Mouse (Mus musculus) heart, adult 11 months (tissue): ENCODE measurements at regions not wholly inside any gene's neighbourhood (a gene's known extent, or its start where the extent isn't known, plus 50 kb on each side); places are given as distances from the start of the nearest gene placed in this dataset.
A peak's percentile ranks its signal among the peaks of the same experiment; 100 is the strongest.

ENCODE experiments used
- DNase-seq: peaks from one replicate; pipeline ENCODE4 v3.0.0; 2022

- no peak for DNase-seq
Measured at GRCm38 (mm10) chr15:36427334-36427733, 580.2 kb downstream of the Zfp706 start.

GRCm38 (mm10) chr15:36425902-36426301, 581.7 kb downstream of the Zfp706 start:
- no peak for DNase-seq

GRCm38 (mm10) chr15:36424047-36424446, 583.5 kb downstream of the Zfp706 start:
- no peak for DNase-seq

- no peak for DNase-seq
Measured at GRCm38 (mm10) chr15:36422781-36423180, 584.8 kb downstream of the Zfp706 start.

- no peak for DNase-seq
Measured at GRCm38 (mm10) chr15:36419943-36420480, 587.6 kb downstream of the Zfp706 start.

GRCm38 (mm10) chr15:36417426-36417825, 590.1 kb downstream of the Zfp706 start:
- no peak for DNase-seq

- no peak for DNase-seq
Measured at GRCm38 (mm10) chr15:36415552-36416249, 591.9 kb downstream of the Zfp706 start.

GRCm38 (mm10) chr15:36412016-36412415, 595.6 kb downstream of the Zfp706 start:
- no peak for DNase-seq

- peak; percentile 78 for DNase-seq
Measured at GRCm38 (mm10) chr15:36405446-36405845, 602.1 kb downstream of the Zfp706 start.

GRCm38 (mm10) chr15:36403336-36404119, 604.0 kb downstream of the Zfp706 start:
- peak; percentile 90 for DNase-seq

GRCm38 (mm10) chr15:36402051-36402450, 605.5 kb downstream of the Zfp706 start:
- peak; percentile 60 for DNase-seq

- peak; percentile 79 for DNase-seq
Measured at GRCm38 (mm10) chr15:36400311-36400840, 607.2 kb downstream of the Zfp706 start.

- peak; percentile 95 for DNase-seq
Measured at GRCm38 (mm10) chr15:36399355-36400012, 608.1 kb downstream of the Zfp706 start.

GRCm38 (mm10) chr15:36398099-36398982, 609.2 kb downstream of the Zfp706 start:
- peak; percentile 43 for DNase-seq

GRCm38 (mm10) chr15:36396791-36397190, 610.8 kb downstream of the Zfp706 start:
- peak; percentile 62 for DNase-seq

- peak; percentile 37 for DNase-seq
Measured at GRCm38 (mm10) chr15:36396245-36396644, 611.3 kb downstream of the Zfp706 start.

GRCm38 (mm10) chr15:36395672-36396050, 611.9 kb downstream of the Zfp706 start:
- peak; percentile 79 for DNase-seq

- peak; percentile 58 for DNase-seq
Measured at GRCm38 (mm10) chr15:36394914-36395671, 612.5 kb downstream of the Zfp706 start.

GRCm38 (mm10) chr15:36389775-36390174, 617.8 kb downstream of the Zfp706 start:
- peak; percentile 50 for DNase-seq

GRCm38 (mm10) chr15:36381228-36381671, 626.3 kb downstream of the Zfp706 start:
- DNase-seq = peak; percentile 75
